Mouse (Mus musculus): ENCODE data around the gene Prkca.

DNA sequence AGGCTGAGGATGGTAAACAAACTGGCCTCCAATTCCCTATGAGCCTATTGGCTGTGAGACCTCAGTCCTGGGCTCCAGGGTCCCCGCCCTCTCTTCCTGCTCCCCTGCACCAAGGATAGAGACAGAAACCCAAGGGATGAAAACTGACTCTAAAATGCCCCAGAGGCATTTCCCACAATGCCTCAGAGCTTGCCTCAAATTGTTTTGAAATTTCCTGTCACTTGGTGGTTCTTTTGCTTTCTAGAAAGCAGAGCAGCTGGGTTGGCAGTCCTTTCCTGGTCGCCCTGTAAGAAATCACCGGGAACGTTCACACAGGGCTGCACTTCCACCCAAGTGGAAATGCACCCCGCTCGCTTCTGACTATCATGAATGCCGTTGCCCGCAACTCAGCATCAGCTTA is 66.6 kb downstream of the Prkca start:
- TF ChIP-seq MAFK (IDR thresholded peaks at IDR 0.05; ENCODE audit: insufficient read depth, low read depth, low read length), result no peak
- no peak for TF ChIP-seq CHD2 (IDR thresholded peaks at IDR 0.05; ENCODE audit: low read depth, low read length)
- no peak for TF ChIP-seq ZNF384 (IDR thresholded peaks at IDR 0.05; ENCODE audit: low read depth, low read length)
- no peak for TF ChIP-seq HCFC1 (IDR thresholded peaks at IDR 0.05; ENCODE audit: borderline replicate concordance, insufficient read depth, low read length)
- TF ChIP-seq ZC3H11A (IDR thresholded peaks at IDR 0.05; ENCODE audit: borderline replicate concordance, low read depth, low read length), result no peak
